Mouse (Mus musculus) naive thymus-derived CD4-positive, alpha-beta T cell, adult 2 months (primary cell): ENCODE results near the gene Parg.
"Not testable (repeated sequence)": the region's sequence is repeated elsewhere in the genome, so short reads cannot be mapped to it uniquely, and the experiment has no call there.

ENCODE experiments used
- DNase-seq: peaks from one replicate; pipeline ENCODE4 v3.0.0-alpha.2; 2011; ENCODE audit warnings: low read depth

Gene Parg

DNA sequence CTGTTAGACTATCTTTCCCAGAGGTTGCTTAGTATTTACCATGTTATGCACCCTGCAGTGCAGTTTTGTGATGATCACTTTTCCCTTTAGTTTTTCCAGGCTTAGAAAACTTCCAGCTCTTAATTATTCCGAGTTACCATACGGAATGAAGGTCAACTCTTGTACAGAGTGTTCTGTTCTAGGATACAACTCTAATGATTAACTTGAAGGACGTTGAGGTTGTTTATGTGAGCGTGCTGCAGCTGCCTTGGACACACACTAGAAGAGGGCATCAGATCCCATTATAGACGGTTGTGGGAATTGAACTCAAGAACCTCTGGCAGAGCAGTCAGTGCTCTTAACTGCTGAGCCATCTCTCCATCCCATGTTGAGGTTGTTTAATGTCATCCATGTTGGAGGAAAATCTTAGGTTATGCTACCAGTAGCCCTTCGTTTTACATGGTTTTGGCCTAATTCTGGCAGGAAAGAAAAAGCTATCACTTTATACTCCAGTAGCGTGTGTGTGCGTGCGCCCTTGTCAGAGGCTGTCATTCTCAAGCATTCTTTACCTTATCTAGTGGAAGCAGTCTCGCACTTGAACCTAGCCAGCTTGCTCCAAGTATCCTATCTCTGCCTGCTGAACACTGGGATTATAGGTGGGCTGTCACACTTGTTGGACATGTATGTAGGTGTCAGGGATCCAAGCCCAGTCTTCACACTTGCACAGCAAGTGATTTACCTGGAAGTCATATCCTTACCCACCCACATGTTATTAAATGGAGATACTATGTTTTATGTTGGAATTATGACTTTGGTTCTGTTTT, 22.2 kb upstream of the Parg start:
- no peak for DNase-seq

DNA sequence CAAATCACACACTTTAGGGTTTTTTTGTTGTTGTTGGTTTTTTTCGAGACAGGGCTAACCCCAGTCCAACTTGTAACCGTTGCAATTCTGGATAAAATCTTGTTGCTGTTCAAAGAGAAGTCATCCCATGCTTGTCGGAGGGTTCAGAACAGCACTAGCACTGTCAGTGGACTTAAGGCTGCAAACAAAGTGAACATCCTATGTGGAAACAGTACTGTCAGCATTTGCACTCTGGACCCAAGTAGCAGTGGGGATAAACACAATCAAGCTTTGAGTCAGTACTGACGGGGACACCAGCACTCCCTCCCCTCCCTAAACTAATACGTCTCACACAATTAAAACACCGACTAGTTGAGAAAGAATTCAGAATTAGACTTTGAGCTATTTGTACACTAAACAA, 20.9 kb upstream of the Parg start:
- no peak for DNase-seq

DNA sequence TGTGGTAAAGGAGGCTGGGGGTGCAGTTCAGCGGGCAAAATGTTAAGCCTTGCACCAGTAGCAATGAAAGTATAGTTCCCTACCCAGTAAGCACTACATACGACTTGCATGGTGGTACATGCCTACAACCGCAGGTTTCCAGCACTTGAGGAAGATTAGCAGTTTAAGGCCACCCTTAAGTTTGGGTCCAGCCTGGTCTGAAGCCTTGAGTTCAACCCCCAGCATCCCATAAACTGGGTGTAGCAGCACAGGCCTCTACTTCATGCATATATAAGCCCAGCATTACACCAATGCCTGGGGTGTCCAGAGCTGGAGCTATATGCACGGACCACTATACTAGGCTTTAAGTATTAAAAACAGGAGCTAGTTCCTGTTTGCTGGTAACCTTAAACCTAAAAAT, 17.9 kb upstream of the Parg start:
- no peak for DNase-seq

DNA sequence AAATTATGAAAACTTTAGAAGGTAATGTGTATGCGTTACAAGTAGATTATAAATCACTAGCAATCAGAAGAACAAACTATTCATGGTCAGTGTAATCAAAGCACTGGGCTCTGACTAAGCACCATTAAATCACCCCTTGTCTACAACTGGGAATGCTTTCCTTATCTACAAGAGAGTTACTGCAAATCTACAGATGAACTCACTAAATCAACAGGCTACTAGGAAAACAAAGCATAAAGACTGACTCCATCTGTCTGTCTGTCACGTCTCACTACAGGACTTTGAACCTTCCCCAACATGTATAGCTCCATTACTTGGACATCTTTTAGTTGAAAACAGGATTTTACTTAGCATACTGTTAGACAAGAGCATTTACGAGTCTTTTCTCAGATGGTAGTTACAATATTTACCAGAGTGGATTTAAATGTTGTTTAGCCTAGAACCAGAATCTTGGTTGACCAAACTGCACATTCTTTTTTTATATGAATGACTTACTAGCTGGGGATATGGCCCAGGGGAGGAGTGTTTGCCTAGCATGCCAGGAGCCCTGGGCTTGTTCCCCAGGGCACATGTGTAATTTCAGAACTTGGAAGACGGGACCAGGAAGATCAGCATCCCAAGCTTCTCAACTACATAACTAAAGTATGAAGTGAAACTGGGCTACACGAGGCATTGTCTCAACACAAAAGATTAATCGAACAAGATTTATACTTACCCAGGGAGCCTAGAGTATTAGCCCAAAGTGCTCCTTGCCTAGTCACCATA, 10.9 kb upstream of the Parg start:
- DNase-seq = no peak

DNA sequence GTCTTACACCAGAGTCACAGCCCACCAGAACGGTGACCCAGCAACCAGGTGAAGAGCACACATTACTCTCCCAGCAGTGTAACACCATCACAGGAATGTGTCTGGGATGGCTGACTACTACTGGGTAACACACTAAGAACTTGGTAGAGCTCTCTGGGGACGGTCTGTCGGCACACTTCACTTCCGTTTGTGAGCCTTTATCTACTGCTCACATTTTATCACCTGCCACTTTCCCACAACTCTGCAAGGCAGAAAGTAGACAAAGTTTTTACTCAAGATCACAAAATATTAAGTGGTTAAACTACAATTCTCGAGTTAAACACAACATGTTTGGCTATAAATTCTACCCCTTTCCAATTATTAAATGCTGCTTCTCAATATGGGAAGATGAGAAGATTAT, 9.8 kb upstream of the Parg start:
- DNase-seq = no peak

DNA sequence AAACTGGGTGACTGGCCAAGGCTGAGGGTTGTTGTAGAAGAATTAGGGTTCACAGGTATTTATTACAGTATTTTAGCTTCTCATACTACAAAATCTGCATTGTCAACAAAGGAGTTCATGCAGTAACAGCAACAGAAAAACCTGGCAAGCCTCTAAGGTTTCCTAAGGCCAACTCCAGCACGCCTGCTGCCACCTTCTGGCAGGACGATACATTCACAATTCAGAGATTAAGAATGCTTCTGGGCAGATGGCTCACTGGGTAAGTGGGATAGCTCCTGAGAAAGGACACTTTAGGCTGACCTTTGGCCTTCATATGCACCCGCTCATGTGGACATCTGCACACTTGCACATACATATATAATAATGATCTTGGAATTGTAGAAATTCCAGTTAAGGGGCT, 9.3 kb upstream of the Parg start:
- DNase-seq = peak; percentile 63

DNA sequence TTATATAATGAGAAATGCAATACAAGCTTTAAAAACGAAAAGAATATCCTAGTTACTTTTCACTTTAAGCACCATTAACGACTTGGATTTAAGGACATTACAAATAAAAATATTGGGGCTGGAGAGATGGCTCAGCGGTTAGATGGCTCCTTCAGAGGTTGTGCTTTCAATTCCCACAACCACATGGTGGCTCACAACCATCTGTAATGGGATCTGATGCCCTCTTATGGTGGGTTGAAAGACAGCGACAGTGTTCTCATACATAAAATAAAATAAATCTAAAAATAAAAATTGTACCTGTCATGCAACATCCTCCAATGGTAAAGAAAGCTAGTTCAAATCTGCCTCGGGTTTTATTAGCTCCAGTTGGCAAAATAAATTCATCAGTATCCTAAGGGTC, 8.2 kb upstream of the Parg start:
- not testable (repeated sequence) for DNase-seq

DNA sequence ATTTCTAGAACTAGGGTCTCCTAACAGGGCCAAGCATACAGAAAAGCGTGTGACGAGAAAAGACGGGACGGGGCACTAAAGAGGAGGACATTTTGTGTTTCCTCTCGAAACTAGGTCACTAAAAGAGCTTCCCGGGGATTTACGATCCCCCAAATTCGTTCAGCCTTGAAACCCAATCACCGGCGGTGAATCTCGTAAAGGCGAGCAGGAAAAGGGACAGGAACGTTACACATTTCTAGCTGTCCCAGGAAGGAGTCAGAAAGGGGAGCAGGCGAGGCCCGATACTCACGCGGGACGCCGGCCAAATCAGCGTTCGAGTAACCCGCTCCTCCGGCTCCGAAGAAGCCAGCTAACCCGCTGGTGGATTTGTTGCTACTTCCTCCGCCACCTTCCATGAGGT, 395 bp upstream of the Parg start:
- peak; percentile 51 for DNase-seq

DNA sequence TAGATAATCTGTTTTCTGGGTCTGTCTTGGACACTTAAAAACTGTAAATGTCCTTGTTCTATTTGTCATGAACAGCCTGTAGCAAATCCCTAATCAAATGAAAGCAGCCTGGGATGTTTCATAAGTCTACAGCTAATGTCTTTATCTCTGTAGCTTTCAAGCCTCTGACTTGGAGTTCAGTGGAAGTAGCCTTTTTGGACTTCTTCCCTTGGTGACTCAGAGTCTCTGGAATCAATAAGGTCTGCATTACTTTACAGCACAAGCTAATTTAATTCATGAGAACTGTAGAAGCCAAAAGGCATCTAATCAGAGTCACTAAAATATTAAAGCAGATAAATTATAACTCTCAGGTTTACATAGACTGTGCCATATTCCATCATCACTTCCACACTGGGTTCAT, 24.9 kb downstream of the Parg start:
- no peak for DNase-seq

DNA sequence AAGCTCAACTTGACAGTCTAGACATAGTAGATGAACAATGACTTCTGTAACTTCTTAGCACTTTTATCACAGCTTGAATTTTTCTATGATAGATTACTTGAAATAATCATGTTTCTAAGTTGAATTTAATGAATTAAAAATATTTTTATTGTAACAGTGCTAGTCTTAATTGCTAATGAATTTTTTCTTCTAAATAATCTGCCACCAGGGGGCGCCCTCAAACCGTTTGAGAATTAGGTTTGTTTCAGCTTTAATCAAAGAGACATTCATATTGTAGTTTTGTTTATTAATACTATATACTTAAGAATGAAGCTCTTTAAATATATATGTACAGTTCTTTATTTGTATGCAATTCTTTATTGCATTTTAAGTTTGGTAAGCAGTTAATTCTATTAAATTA, 27.2 kb downstream of the Parg start:
- DNase-seq = peak; percentile 68

DNA sequence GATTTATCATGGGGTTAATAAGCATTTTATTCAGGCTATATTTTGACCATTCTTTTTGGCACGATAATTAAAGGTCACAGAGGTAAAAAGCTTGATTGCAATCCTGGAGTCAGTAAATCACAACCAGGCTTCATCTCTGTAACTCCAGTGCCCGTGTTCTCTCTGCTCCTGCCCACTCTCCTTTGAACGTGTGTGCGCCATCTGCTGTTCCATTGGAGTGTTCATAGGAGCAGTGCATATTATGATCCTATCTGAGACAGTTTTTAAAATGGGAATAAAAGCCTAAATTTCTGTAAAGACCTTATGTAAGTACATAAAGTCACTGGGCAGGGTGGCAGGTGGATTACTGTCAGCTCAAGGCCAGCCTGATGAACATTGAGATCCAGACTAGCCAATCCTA, 40.7 kb downstream of the Parg start:
- DNase-seq = no peak

DNA sequence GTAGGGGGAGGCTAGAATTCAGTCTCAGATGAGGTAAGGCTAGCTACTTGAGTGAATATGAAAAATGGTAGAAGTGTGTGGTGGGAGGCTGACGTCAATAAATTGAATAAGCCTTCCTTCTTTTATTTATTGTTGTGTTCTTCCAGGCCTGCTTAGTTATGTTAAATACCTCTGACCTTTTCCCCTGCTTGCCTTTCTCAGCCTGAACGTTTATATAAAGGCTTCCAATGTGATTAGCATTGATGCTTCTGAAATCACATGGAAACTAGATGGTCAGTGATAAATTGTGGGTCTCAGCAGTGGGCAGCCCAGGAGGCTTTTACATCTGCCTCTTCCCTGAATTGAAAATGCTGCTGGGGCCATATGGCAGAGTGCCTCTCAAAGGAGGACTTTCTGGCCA, 44.3 kb downstream of the Parg start:
- no peak for DNase-seq

DNA sequence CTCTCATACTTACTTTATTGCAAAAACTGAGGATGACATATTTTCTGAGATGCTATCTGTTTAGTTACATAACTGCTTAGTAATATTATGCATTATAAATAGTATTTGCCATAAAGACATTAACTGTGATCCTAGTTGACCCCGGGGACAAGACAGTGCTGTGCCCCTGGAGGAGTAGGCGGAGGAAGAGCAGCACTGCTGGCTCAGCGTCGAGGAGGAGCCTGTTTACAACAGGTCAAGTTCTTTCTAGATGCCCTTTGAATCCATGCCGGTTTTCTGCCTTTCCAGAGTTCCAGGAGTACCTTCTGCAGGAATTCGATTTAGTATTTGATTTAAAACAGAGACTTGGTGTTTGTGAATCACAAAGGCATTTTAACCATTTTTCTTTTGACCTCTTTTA, 47.9 kb downstream of the Parg start:
- DNase-seq = no peak

DNA sequence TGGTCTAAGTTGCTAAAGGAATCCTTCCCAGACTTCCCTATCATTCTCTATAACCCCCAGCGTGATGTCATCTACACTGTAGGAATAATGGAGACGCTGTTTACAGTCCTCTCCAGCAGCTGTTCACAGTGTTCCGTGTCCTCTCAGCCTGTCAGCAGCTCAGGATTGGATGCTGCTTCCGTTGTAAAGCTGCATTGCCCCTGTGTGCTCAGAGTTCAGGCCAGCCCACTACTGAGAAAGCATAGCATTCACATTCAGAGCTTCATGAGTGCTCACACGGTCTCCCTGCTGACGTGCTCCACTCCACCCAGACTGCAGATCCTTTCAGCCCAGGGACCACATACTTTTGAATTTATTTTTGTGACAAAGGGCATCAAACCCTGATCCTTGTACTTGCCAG, 59.1 kb downstream of the Parg start:
- no peak for DNase-seq

DNA sequence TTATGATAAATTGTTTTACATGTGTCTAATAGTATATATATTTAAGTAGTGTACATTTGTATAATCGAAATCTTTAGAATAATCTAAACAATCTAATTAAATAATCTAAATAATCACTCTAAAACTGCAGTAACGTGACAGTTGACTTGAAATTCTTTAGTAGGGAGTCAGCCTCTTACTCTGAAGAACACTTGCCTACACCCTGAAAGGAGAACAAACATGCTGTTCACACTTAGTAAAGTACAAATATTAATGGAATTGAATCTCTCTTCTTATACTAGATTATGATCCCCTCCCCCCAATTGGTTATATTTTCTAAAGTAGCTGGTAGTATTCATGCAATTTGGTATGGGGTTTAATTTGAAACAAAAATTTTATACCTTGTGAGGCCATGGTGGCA, 60.0 kb downstream of the Parg start:
- no peak for DNase-seq

DNA sequence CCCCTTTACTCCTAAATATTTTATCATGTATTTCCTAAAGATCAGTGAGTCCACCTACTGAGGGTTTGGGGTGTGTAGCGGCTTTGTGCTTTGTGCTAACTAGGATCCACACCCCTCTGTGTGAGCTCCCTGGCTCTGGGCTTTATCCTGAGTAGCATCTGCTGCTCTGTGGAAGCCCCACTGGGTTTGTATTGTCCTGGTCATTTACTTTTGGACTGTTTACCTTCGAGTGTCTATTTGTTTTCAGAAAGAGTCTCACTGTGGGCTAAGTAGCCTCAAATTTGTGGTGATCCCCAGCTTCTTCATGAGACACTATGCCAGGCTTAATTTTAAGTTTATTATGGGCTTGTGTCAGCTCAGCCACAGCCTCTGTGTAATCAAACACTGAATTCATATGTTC, 67.2 kb downstream of the Parg start:
- DNase-seq = no peak

DNA sequence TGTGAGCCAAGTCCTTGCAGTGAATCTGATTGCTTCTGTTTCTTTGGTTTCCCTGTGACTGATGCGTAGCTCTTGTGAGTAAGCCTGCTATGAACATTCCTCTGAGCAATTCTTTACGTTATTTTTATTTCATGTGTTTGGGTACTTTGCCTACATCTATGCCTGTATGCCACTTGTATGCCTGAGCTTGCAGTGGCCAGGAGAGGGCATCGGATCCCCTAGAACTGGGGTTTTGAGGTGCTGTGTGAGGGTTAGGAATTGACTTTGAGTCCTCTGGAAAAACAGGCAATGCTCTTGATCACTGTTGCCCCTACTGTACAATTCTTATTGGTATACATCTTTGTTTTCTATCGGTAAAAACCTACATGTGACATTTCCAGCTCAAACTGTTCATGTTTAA, 67.8 kb downstream of the Parg start:
- DNase-seq = no peak

DNA sequence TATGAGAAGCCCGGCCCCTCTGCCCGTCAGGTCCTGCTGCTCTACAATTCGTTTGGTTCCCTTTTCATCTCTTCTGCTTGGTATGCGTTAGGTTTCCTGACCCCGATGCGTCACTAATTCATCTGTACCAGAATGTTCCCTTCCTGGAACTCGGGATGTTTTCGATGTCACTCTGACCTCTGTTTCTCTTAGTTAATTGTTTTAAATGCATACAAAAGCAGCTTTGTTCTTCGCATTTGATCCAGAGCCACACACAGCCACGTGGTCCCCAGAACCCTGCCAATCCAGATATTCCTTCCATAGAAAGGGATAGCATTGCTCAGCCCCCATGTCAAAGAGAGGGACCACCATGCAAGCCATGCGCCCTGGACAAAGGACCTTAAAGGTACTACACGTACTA, 99.9 kb downstream of the Parg start:
- no peak for DNase-seq

DNA sequence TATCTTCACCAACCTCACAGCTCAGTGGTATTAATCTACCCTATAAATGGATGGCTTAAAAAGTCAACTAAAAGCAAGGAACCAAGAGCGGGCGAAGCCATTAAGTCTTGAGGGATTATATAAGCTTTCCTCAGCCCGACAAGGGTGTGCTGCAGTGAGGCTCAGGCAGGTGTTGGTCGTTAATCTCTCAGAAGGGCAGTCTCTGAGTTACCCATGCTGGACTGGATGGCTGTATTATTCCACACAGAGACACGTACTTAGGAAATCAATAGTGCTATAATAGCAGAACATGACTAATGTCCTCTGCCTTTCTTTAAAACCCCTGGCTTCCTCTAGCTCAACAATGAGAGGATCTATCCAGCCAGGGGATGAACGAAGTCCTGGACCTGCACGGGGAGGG, 100.7 kb downstream of the Parg start:
- DNase-seq = no peak

DNA sequence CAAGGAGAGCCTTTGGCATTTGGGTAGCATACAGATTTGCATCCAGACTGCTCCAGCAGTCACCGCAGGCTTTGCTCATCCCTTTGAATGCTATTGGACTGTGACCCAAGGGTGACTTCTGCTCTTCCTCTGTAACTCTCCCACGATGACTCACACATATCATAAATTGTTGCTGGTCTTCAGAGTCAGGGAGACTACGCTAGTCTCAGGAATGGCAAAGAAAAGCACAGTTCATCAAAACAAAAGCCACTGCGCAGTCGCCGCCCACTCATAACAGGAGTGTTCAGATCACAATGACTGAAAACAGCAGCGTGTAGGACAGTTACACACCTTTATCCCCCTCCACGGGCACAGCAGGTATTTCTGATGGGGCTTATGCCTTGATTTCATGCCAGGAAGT, 103.2 kb downstream of the Parg start:
- DNase-seq = no peak

DNA sequence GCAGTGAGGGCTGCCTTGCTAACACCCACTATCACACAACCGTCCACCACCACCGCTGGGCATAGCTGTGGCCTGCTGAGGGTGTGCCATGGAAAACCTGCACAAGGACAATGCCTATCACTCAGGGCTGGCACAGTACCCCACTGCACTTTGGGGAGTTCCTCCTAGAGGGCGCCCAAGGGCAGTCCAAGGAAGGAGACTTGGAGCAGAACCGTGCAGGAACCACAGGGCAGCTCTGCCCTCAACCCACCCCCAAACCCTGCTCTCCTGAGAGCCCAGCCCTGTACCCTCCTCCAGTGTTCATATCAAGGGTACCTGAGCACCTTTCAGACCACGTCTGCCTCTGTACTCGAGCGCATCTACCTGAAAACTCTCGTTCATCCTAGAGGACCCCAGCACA, 108.1 kb downstream of the Parg start:
- no peak for DNase-seq

DNA sequence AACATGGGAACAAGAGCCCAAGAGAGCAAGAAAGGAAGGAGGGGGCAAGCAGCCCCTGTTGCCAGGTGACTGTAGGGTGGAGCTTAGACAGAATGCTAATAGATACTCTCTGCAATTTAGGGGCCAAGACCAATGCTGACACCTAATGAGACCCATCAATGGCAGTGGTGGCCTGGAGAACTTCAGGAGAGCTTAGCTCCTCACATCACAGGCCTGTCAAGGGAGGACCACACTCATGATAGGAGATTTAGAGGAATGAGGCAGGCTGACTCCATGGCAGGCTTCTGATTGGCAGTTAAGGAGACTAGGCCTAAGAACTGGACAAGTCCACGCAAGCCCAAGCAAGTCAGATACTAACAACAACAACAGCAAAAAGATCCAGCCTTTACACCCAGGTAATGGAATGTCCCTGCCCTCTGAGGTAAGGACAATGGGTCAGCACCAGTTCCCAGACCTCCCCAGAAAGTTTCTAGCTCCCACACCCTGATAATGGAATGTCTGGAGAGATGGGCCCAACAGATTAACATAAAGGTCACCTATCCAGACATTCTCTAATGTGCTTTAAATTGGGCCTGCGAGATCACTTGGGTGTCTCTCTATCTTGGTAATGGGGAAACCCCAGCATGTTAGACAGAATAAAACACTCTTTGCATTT, 109.8 kb downstream of the Parg start:
- DNase-seq = no peak

DNA sequence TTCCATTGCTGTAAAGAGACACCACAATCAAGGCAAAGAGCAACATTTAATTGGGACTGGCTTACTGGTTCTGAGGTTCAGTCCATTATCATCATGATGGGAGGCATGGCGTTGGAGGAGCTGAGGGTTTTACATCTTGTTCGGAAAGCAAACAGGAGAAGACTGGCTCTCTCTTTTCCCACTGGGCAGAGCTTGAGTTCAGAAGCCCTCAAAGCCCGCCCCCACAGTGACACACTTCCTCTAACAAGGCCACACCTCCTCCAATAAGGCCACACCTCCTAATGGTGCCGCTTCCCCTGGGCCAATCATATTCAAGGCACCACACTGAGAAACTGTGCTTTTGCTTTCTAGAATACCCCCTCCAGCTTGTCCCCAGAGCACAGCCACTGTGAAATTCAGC, 116.1 kb downstream of the Parg start:
- no peak for DNase-seq
